Comparison of ENCODE assay signal across 28 mouse cellular contexts in genomic region chr3:130841755-130842154, GRCm38 (mm10).
"Had no signal": no experiment of that assay in that cellular context is flagged by ENCODE, and none has a peak within 500 bp of the region (broad histone marks: within the 10 kb centered on the region; RNA-seq: fewer than 3 reads in every experiment).

No protein-coding gene starts in this region.

- H3K27me3 ChIP-seq: embryonic facial prominence, embryonic 12.5 days; embryonic facial prominence, embryonic 13.5 days; embryonic facial prominence, embryonic 15.5 days; forebrain, embryonic 12.5 days; forebrain, embryonic 13.5 days; forebrain, embryonic 15.5 days had no signal

- H3K4me2 ChIP-seq: embryonic facial prominence, embryonic 12.5 days; embryonic facial prominence, embryonic 13.5 days; embryonic facial prominence, embryonic 15.5 days; forebrain, embryonic 12.5 days; forebrain, embryonic 13.5 days; forebrain, embryonic 15.5 days had no signal

- H3K27ac ChIP-seq: embryonic facial prominence, embryonic 10.5 days; embryonic facial prominence, embryonic 12.5 days; embryonic facial prominence, embryonic 13.5 days; embryonic facial prominence, embryonic 15.5 days; forebrain, embryonic 10.5 days; forebrain, embryonic 12.5 days; forebrain, embryonic 13.5 days; forebrain, embryonic 15.5 days; gastrocnemius, adult 2 months; heart, adult 2 months had no signal

- H3K36me3 ChIP-seq: embryonic facial prominence, embryonic 10.5 days; embryonic facial prominence, embryonic 12.5 days; embryonic facial prominence, embryonic 13.5 days; embryonic facial prominence, embryonic 15.5 days; forebrain, embryonic 10.5 days; forebrain, embryonic 12.5 days; forebrain, embryonic 15.5 days had no signal

- ATAC-seq: forebrain, embryonic 13.5 days; forebrain, embryonic 14.5 days; forebrain, embryonic 15.5 days; forebrain, embryonic 16.5 days; forebrain, postnatal 0 days had no signal

- H3K4me3 ChIP-seq: embryonic facial prominence, embryonic 10.5 days; embryonic facial prominence, embryonic 12.5 days; embryonic facial prominence, embryonic 13.5 days; embryonic facial prominence, embryonic 15.5 days; erythroblast, embryonic 14.5 days; forebrain, embryonic 10.5 days; forebrain, embryonic 12.5 days; forebrain, embryonic 13.5 days; forebrain, embryonic 15.5 days; gastrocnemius, adult 2 months; heart, adult 2 months had no signal

- H3K9ac ChIP-seq: embryonic facial prominence, embryonic 12.5 days; embryonic facial prominence, embryonic 13.5 days; embryonic facial prominence, embryonic 15.5 days; forebrain, embryonic 12.5 days; forebrain, embryonic 13.5 days; forebrain, embryonic 15.5 days; forebrain, postnatal 0 days had no signal

- H3K4me1 ChIP-seq: forebrain, embryonic 12.5 days had no signal

- H3K9me3 ChIP-seq: embryonic facial prominence, embryonic 10.5 days; embryonic facial prominence, embryonic 12.5 days; embryonic facial prominence, embryonic 13.5 days; embryonic facial prominence, embryonic 15.5 days; forebrain, embryonic 10.5 days; forebrain, embryonic 12.5 days; forebrain, embryonic 13.5 days; forebrain, embryonic 15.5 days had no signal

- DNase-seq: cerebellum, adult 8-10 months; cerebellum, adult 9-10 months; cerebellum, adult 9-11 months; cerebellum, postnatal 10 days; cerebellum, postnatal 14 days; cerebellum, postnatal 25 days; cerebellum, postnatal 36 days; embryo, embryonic 11 days; forebrain, postnatal 0 days; gastrocnemius, adult 2 months; gastrocnemius, postnatal 10 days; gastrocnemius, postnatal 14 days; gastrocnemius, postnatal 25 days; gastrocnemius, postnatal 36 days; heart, adult 11 months; heart, adult 18-20 months; heart, adult 2 months had no signal
